ENCODE assay signal across 24 mouse cellular contexts in genomic region chr5:135657128-135657527, GRCm38 (mm10). TPM values are rescaled to one million over a fixed set of nuclear protein-coding genes. Genes with fewer than 3 reads are reported as not detected.
DNase-seq lines count a peak whose midpoint lies in the region; ATAC-seq lines count a peak whose summit lies in the region.
"Had no signal": no experiment of that assay in that cellular context is flagged by ENCODE, and none has a peak within 500 bp of the region (broad histone marks: within the 10 kb centered on the region; RNA-seq: fewer than 3 reads in every experiment).

No protein-coding gene starts in this region.

- no peaks in the 10 kb centered on the region for H3K9me3 ChIP-seq in liver, embryonic 12.5 days (replicated peaks)
- H3K9me3 ChIP-seq: embryonic facial prominence, embryonic 15.5 days; forebrain, embryonic 10.5 days; G1E; heart, embryonic 12.5 days; hindbrain, embryonic 10.5 days; intestine, embryonic 15.5 days had no signal

- no peak overlapping the region for H3K4me3 ChIP-seq in liver, embryonic 12.5 days
- H3K4me3 ChIP-seq: embryonic facial prominence, embryonic 15.5 days; forebrain, embryonic 10.5 days; heart, adult 2 months; heart, embryonic 12.5 days; hindbrain, embryonic 10.5 days; intestine, embryonic 15.5 days had no signal

- no peak overlapping the region for H3K27ac ChIP-seq in liver, embryonic 12.5 days
- H3K27ac ChIP-seq: embryonic facial prominence, embryonic 15.5 days; forebrain, embryonic 10.5 days; heart, adult 2 months; hindbrain, embryonic 10.5 days; hindbrain, embryonic 14.5 days; intestine, embryonic 15.5 days had no signal

- H3K9ac ChIP-seq in liver, embryonic 12.5 days = no peak overlapping the region
- H3K9ac ChIP-seq: embryonic facial prominence, embryonic 15.5 days; heart, embryonic 12.5 days; hindbrain, embryonic 14.5 days; intestine, embryonic 15.5 days had no signal

- peaks cover 17% of the 10 kb centered on the region for H3K4me1 ChIP-seq in liver, embryonic 12.5 days
- H3K4me1 ChIP-seq: intestine, embryonic 15.5 days had no signal

- DNase-seq in liver (no peak), ES-CJ7 (ENCODE audit: low read depth, low spot score) (peak; percentile 98), ZHBTc4 (ENCODE audit: low read depth, low spot score) (peak; percentile 93)
- DNase-seq in layer of hippocampus, postnatal 10 days (ENCODE audit: low spot score in 2 of 2) = no peak
- DNase-seq in heart, adult 9 months (ENCODE audit: low spot score in 2 of 2) = no peak
- DNase-seq: adrenal gland, adult 8-10 months; adrenal gland, postnatal 36 days; B cell, adult 2 months; cerebellum, adult 11 months; cerebellum, adult 8-10 months; cerebellum, postnatal 14 days; embryo, embryonic 11 days; heart, adult 2 months had no signal

- 71% methylated on average over 5 of the region's 5 CpGs for WGBS in liver, embryonic 12.5 days (ENCODE audit: insufficient replicate concordance)

- ATAC-seq in liver, embryonic 12.5 days = no peak
- no peak for ATAC-seq in activated CD4-positive, CD25-positive, alpha-beta regulatory T cell, adult 4 months
- ATAC-seq: CD4-positive, CD25-positive, alpha-beta regulatory T cell, adult 4 months; forebrain, embryonic 14.5 days; intestine, embryonic 15.5 days had no signal

- H3K36me3 ChIP-seq in liver, embryonic 12.5 days = no peaks in the 10 kb centered on the region
- H3K36me3 ChIP-seq: embryonic facial prominence, embryonic 15.5 days; forebrain, embryonic 10.5 days; G1E; heart, embryonic 12.5 days; hindbrain, embryonic 10.5 days; intestine, embryonic 15.5 days had no signal

- peaks cover 10% of the 10 kb centered on the region; the same call in 1 of the 2 replicates for H3K27me3 ChIP-seq in liver, embryonic 12.5 days (replicated peaks)
- H3K27me3 ChIP-seq: embryonic facial prominence, embryonic 15.5 days; heart, embryonic 12.5 days; intestine, embryonic 15.5 days had no signal

- H3K4me2 ChIP-seq in liver, embryonic 12.5 days = peak overlapping the region; percentile 56
- H3K4me2 ChIP-seq: embryonic facial prominence, embryonic 15.5 days; hindbrain, embryonic 14.5 days; intestine, embryonic 15.5 days had no signal

RNA-seq across cellular contexts. Expression of gene Por, which starts 12.7 kb away (rescaled TPM):
- polyA plus RNA-seq in liver, embryonic 12.5 days (2016; fragmentation: Nextera tagmentation; extraction: Ambion mirVana) = 34.7 and 36.6 TPM in 2 replicates
- polyA plus RNA-seq in activated CD4-positive, CD25-positive, alpha-beta regulatory T cell, adult 4 months (2017; shearing (Covaris generic)) = 10 to 100 TPM; 15.7 to 21.9 TPM
- total RNA-seq in layer of hippocampus, postnatal 10 days (2021) = 10 to 100 TPM; 74.9 to 77.7 TPM

RNA-seq across cellular contexts. Expression of gene Rhbdd2, which starts 24.7 kb away (rescaled TPM):
- polyA plus RNA-seq in liver, embryonic 12.5 days (2016; fragmentation: Nextera tagmentation; extraction: Ambion mirVana) = 15.8 and 17.3 TPM in 2 replicates
- polyA plus RNA-seq in activated CD4-positive, CD25-positive, alpha-beta regulatory T cell, adult 4 months (2017; shearing (Covaris generic)) = 10 to 100 TPM; 17.1 to 21.6 TPM
- 10 to 100 TPM; 68.6 to 75.4 TPM for total RNA-seq in layer of hippocampus, postnatal 10 days (2021)

Comparison
In these comparisons a context has a peak if more than half of its experiments do, and no peak if none do; other contexts are left out.
1. DNase-seq: peak in ES-CJ7 (single experiment) and ZHBTc4 (single experiment); none in liver (single experiment), layer of hippocampus, postnatal 10 days (0 of 2) and heart, adult 9 months (0 of 2).